Mouse (Mus musculus): Measurements from ENCODE around the gene Mutyh. TPM values are rescaled to one million over a fixed set of nuclear protein-coding genes. Genes with fewer than 3 reads are reported as not detected.
"Not testable (repeated sequence)": the region's sequence is repeated elsewhere in the genome, so short reads cannot be mapped to it uniquely, and the experiment has no call there.

The Mutyh gene
- polyA plus RNA-seq, 1 experiment = 32.0 TPM

GRCm38 (mm10) chr4:116829364-116830069 is 22.0 kb downstream of the Mutyh start:
- TF ChIP-seq POLR2A (IDR thresholded peaks at IDR 0.05; ENCODE audit: control insufficient read depth, extremely low read depth, insufficient read depth, low read length, poor library complexity) (no peak), CTCF (IDR thresholded peaks at IDR 0.05; ENCODE audit: borderline replicate concordance, control insufficient read depth, extremely low read depth, insufficient read depth, low read length, poor library complexity) (no peak)
- H3K36me3 ChIP-seq (ENCODE audit: control insufficient read depth, insufficient read depth, low read length) = no peaks in the 10 kb centered on the region
- no peak overlapping the region for H3K4me3 ChIP-seq (ENCODE audit: control insufficient read depth, insufficient read depth, low read length)
- peaks cover 4% of the 10 kb centered on the region for H3K4me1 ChIP-seq (replicated peaks; ENCODE audit: control insufficient read depth, insufficient read depth, low read length)
- H3K27me3 ChIP-seq (ENCODE audit: control insufficient read depth, insufficient read depth, low read length) = no peaks in the 10 kb centered on the region
- no peak overlapping the region for H3K27ac ChIP-seq (ENCODE audit: control insufficient read depth, insufficient read depth, low read length)
- WGBS = 89% methylated on average over 6 of the region's 6 CpGs
- DNase-seq = no peak

- Histone ChIP-seq H3K27ac (ENCODE audit: control insufficient read depth, insufficient read depth, low read length) (no peak overlapping the region), H3K27me3 (ENCODE audit: control insufficient read depth, insufficient read depth, low read length) (no peaks in the 10 kb centered on the region), H3K4me1 (replicated peaks; ENCODE audit: control insufficient read depth, insufficient read depth, low read length) (peaks cover 3% of the 10 kb centered on the region), H3K36me3 (ENCODE audit: control insufficient read depth, insufficient read depth, low read length) (no peaks in the 10 kb centered on the region), H3K4me3 (ENCODE audit: control insufficient read depth, insufficient read depth, low read length) (no peak overlapping the region)
- TF ChIP-seq CTCF (IDR thresholded peaks at IDR 0.05; ENCODE audit: borderline replicate concordance, control insufficient read depth, extremely low read depth, insufficient read depth, low read length, poor library complexity) (no peak), POLR2A (IDR thresholded peaks at IDR 0.05; ENCODE audit: control insufficient read depth, extremely low read depth, insufficient read depth, low read length, poor library complexity) (no peak)
- 72% methylated on average over 6 of the region's 6 CpGs for WGBS
- DNase-seq = no peak
These were observed 22.5 kb downstream of the Mutyh start for GRCm38 (mm10) chr4:116830070-116830368.

- WGBS = 80% methylated on average over 2 of the region's 2 CpGs
- DNase-seq = no peak
- H3K27me3 ChIP-seq (ENCODE audit: control insufficient read depth, insufficient read depth, low read length) = no peaks in the 10 kb centered on the region
- TF ChIP-seq CTCF (IDR thresholded peaks at IDR 0.05; ENCODE audit: borderline replicate concordance, control insufficient read depth, extremely low read depth, insufficient read depth, low read length, poor library complexity) (no peak), POLR2A (IDR thresholded peaks at IDR 0.05; ENCODE audit: control insufficient read depth, extremely low read depth, insufficient read depth, low read length, poor library complexity) (no peak)
- H3K4me3 ChIP-seq (ENCODE audit: control insufficient read depth, insufficient read depth, low read length) = no peak overlapping the region
- no peak overlapping the region for H3K27ac ChIP-seq (ENCODE audit: control insufficient read depth, insufficient read depth, low read length)
- H3K4me1 ChIP-seq (replicated peaks; ENCODE audit: control insufficient read depth, insufficient read depth, low read length) = no peaks in the 10 kb centered on the region
- H3K36me3 ChIP-seq (ENCODE audit: control insufficient read depth, insufficient read depth, low read length) = no peaks in the 10 kb centered on the region
These were observed 31.5 kb downstream of the Mutyh start for GRCm38 (mm10) chr4:116838999-116839398.

- WGBS = 41% methylated on average over 22 of the region's 29 CpGs
- H3K27ac ChIP-seq (ENCODE audit: control insufficient read depth, insufficient read depth, low read length); H3K4me3 ChIP-seq (ENCODE audit: control insufficient read depth, insufficient read depth, low read length); H3K27me3 ChIP-seq (ENCODE audit: control insufficient read depth, insufficient read depth, low read length); H3K36me3 ChIP-seq (ENCODE audit: control insufficient read depth, insufficient read depth, low read length); H3K4me1 ChIP-seq (replicated peaks; ENCODE audit: control insufficient read depth, insufficient read depth, low read length); DNase-seq: not testable (repeated sequence)
These were observed 32.6 kb downstream of the Mutyh start for GRCm38 (mm10) chr4:116840096-116840495.

DNA sequence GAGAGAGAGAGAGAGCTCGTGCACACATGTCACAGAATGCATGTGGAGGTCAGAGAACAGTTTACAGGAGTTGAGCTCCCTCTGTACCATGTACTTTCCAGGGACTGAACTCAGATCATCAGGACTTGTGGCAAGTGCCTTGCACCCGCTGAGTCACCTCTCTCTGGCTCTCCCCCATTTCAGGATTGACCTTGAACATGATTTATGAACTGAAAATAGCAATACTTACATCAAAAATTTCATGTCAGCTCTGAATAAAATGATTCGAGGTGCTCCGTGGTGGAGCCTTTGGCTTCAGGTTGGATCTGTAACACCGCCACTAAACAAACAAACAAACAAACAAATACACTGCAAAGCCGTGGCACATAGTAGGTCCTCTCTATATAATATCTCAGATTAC is 33.3 kb downstream of the Mutyh start:
- H3K36me3 ChIP-seq (ENCODE audit: control insufficient read depth, insufficient read depth, low read length) = no peaks in the 10 kb centered on the region
- TF ChIP-seq POLR2A (IDR thresholded peaks at IDR 0.05; ENCODE audit: control insufficient read depth, extremely low read depth, insufficient read depth, low read length, poor library complexity) (no peak), CTCF (IDR thresholded peaks at IDR 0.05; ENCODE audit: borderline replicate concordance, control insufficient read depth, extremely low read depth, insufficient read depth, low read length, poor library complexity) (no peak)
- H3K4me1 ChIP-seq (replicated peaks; ENCODE audit: control insufficient read depth, insufficient read depth, low read length) = no peaks in the 10 kb centered on the region
- no peak for DNase-seq
- 82% methylated on average over 6 of the region's 6 CpGs for WGBS
- H3K27ac ChIP-seq (ENCODE audit: control insufficient read depth, insufficient read depth, low read length) = no peak overlapping the region
- no peak overlapping the region for H3K4me3 ChIP-seq (ENCODE audit: control insufficient read depth, insufficient read depth, low read length)
- H3K27me3 ChIP-seq (ENCODE audit: control insufficient read depth, insufficient read depth, low read length) = no peaks in the 10 kb centered on the region

- WGBS = over 99% methylated on average over 3 of the region's 3 CpGs
- no peak for TF ChIP-seq POLR2A (IDR thresholded peaks at IDR 0.05; ENCODE audit: control insufficient read depth, extremely low read depth, insufficient read depth, low read length, poor library complexity)
- TF ChIP-seq CTCF (IDR thresholded peaks at IDR 0.05; ENCODE audit: borderline replicate concordance, control insufficient read depth, extremely low read depth, insufficient read depth, low read length, poor library complexity) = no peak
These were observed 36.8 kb downstream of the Mutyh start for GRCm38 (mm10) chr4:116844324-116844723.

DNA sequence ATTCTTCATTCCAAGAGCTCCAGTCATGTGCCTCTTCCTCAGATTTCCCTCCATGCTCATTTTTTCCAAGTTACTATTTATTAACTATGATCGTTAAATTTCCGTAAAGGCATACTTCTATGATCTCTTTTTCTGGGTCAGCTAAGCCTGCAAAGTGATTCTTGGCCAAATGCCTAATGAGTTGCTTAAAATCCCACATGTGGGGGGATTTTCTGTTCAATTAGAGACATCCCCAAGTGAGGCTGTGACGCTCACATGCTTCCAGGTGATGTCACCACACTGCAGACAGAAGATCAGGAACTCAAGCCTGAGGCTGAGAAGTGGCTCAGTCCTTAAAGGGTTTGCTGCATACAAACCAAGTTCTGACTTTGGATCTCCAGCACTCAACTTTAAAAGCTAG is 42.4 kb downstream of the Mutyh start:
- 87% methylated on average over 3 of the region's 3 CpGs for WGBS

More at GRCm38 (mm10) chr4:116844324-116844723, 36.8 kb downstream of the Mutyh start:
- Histone ChIP-seq H3K4me1 (replicated peaks; ENCODE audit: control insufficient read depth, insufficient read depth, low read length) (no peaks in the 10 kb centered on the region), H3K36me3 (ENCODE audit: control insufficient read depth, insufficient read depth, low read length) (no peaks in the 10 kb centered on the region), H3K27me3 (ENCODE audit: control insufficient read depth, insufficient read depth, low read length) (no peaks in the 10 kb centered on the region), H3K4me3 (ENCODE audit: control insufficient read depth, insufficient read depth, low read length) (no peak overlapping the region), H3K27ac (ENCODE audit: control insufficient read depth, insufficient read depth, low read length) (no peak overlapping the region)
- no peak for DNase-seq

More for the DNA sequence above, 42.4 kb downstream of the Mutyh start:
- Histone ChIP-seq H3K4me1 (replicated peaks; ENCODE audit: control insufficient read depth, insufficient read depth, low read length) (no peaks in the 10 kb centered on the region), H3K36me3 (ENCODE audit: control insufficient read depth, insufficient read depth, low read length) (no peaks in the 10 kb centered on the region), H3K27me3 (ENCODE audit: control insufficient read depth, insufficient read depth, low read length) (no peaks in the 10 kb centered on the region), H3K4me3 (ENCODE audit: control insufficient read depth, insufficient read depth, low read length) (no peak overlapping the region), H3K27ac (ENCODE audit: control insufficient read depth, insufficient read depth, low read length) (no peak overlapping the region)
- TF ChIP-seq POLR2A (IDR thresholded peaks at IDR 0.05; ENCODE audit: control insufficient read depth, extremely low read depth, insufficient read depth, low read length, poor library complexity) (no peak), CTCF (IDR thresholded peaks at IDR 0.05; ENCODE audit: borderline replicate concordance, control insufficient read depth, extremely low read depth, insufficient read depth, low read length, poor library complexity) (no peak)
- DNase-seq = no peak

Measured in thymus, adult 2 months (tissue).